Mouse (Mus musculus): ENCODE results near the gene Treml1. TPM values are rescaled to one million over a fixed set of nuclear protein-coding genes. Genes with fewer than 3 reads are reported as not detected.

Treml1 gene
- total and polyA plus RNA-seq, 3 experiments = 0.96 to 1.7 TPM; not detected in 1

DNA sequence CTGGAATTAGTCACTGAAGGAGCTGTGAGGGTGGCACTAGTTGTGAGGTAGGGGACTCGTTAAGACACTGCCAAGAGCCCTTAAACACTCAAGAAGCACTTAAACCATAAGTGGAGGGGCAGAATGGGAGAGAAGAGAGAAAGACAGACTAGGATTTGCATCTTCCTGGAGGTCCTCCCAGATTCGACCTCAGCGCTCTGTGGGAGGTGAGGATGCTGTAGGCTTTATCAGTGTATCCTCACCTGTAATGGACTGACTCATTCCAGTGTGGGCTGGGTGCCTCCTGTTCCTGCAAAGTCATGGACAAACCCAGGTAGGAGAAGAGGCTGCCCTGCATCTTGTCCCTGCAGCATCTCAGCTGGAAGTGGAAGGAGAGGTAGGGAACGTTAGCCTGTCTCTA is 12.9 kb upstream of the Treml1 start:
- DNase-seq (ENCODE audit: low read depth, low spot score) = no peak

DNA sequence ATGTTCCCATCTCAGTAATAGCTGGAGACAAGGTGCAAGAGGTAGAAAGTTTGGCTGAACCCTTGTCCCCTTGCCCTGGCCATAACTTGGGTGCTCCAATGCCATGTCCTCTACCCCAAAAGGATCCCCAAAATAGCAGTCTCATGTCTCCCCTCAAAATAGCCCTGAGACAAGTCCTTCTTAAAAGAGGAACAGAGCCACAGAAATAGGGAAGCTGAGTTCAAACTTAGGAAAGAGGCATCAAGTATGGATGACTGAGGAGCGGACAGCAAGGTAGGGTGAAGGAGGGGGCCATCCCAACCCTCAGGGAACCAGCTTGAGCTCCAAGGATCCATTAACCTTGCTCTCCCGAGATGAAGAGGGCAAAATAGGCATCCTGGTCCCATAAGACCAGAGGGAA is 12.4 kb upstream of the Treml1 start:
- peaks cover 0 to 7% of the 10 kb centered on the region in 2 experiments; a peak in 2 of 4 replicates for H3K4me1 ChIP-seq (ENCODE audit: control insufficient read depth in 1 of 2, insufficient read depth in 2 of 2, low read length in 2 of 2)
- peaks cover 0 to 1% of the 10 kb centered on the region in 2 experiments; a peak in 2 of 4 replicates for H3K36me3 ChIP-seq (ENCODE audit: control insufficient read depth in 1 of 2, insufficient read depth in 2 of 2, low read length in 2 of 2)
- H3K4me3 ChIP-seq (ENCODE audit: control insufficient read depth in 1 of 2, insufficient read depth in 1 of 2, low read depth in 2 of 2, low read length in 2 of 2) = no peak overlapping the region
- H3K27ac ChIP-seq (ENCODE audit: control insufficient read depth, low read depth, low read length) = no peak overlapping the region
- no peaks in the 10 kb centered on the region for H3K9me3 ChIP-seq (replicated peaks; ENCODE audit: insufficient read depth, low read length)
- no peaks in the 10 kb centered on the region for H3K27me3 ChIP-seq (ENCODE audit: control insufficient read depth in 1 of 2, insufficient read depth in 2 of 2, low read length in 2 of 2)
- DNase-seq (ENCODE audit: low read depth, low spot score) = peak; percentile 61
- no peak overlapping the region for H3K9ac ChIP-seq (ENCODE audit: control insufficient read depth, low read depth, low read length, poor library complexity, severe bottlenecking)
- no peak for TF ChIP-seq NELFE (IDR thresholded peaks at IDR 0.05; ENCODE audit: low read depth, low read length)
- TF ChIP-seq EP300 (IDR thresholded peaks at IDR 0.05; ENCODE audit: low read depth in 1 of 2, low read length in 2 of 2) = 0 out of 4 replicates have a peak, but pooled peaks of 1 of the 2 experiments have one; percentile 16
- TF ChIP-seq RAD21 (IDR thresholded peaks at IDR 0.05; ENCODE audit: low read depth, low read length) = no peak
- no peak for TF ChIP-seq TAL1 (IDR thresholded peaks at IDR 0.05; ENCODE audit: low read length)
- no peak for TF ChIP-seq POLR2A (IDR thresholded peaks at IDR 0.05; ENCODE audit: control insufficient read depth in 1 of 2, insufficient read depth in 1 of 2, low read depth in 1 of 2, low read length in 2 of 2, poor library complexity in 1 of 2)
- TF ChIP-seq NRF1 (IDR thresholded peaks at IDR 0.05; ENCODE audit: insufficient read depth, low read depth, low read length, poor library complexity, severe bottlenecking) = no peak
- no peaks in the 10 kb centered on the region for H3K79me2 ChIP-seq (ENCODE audit: control insufficient read depth, insufficient read depth, low read length, poor library complexity)

More for the DNA sequence above, 12.9 kb upstream of the Treml1 start:
- no peaks in the 10 kb centered on the region for H3K79me2 ChIP-seq (ENCODE audit: control insufficient read depth, insufficient read depth, low read length, poor library complexity)
- H3K27me3 ChIP-seq (ENCODE audit: control insufficient read depth in 1 of 2, insufficient read depth in 2 of 2, low read length in 2 of 2) = no peaks in the 10 kb centered on the region
- H3K27ac ChIP-seq (ENCODE audit: control insufficient read depth, low read depth, low read length) = no peak overlapping the region
- H3K9me3 ChIP-seq (replicated peaks; ENCODE audit: insufficient read depth, low read length) = no peaks in the 10 kb centered on the region
- no peak for TF ChIP-seq TBP (IDR thresholded peaks at IDR 0.05; ENCODE audit: low read depth, low read length)
- TF ChIP-seq KAT2A (conservative IDR thresholded peaks at IDR 0.05; ENCODE audit: low read depth, low read length) = no peak
- TF ChIP-seq SIN3A (IDR thresholded peaks at IDR 0.05; ENCODE audit: low read length) = no peak
- no peak for TF ChIP-seq POLR2A (IDR thresholded peaks at IDR 0.05; ENCODE audit: control insufficient read depth in 1 of 2, insufficient read depth in 1 of 2, low read depth in 1 of 2, low read length in 2 of 2, poor library complexity in 1 of 2)
- TF ChIP-seq EP300 (IDR thresholded peaks at IDR 0.05; ENCODE audit: low read depth in 1 of 2, low read length in 2 of 2) = no peak
- no peak for TF ChIP-seq ETS1 (IDR thresholded peaks at IDR 0.05; ENCODE audit: low read depth, low read length)
- no peak for TF ChIP-seq MYC (IDR thresholded peaks at IDR 0.05; ENCODE audit: low read depth, low read length)
- no peak for TF ChIP-seq CHD2 (IDR thresholded peaks at IDR 0.05; ENCODE audit: low read length)
- no peak for TF ChIP-seq ZKSCAN1 (IDR thresholded peaks at IDR 0.05; ENCODE audit: low read depth, low read length)
- TF ChIP-seq JUND (IDR thresholded peaks at IDR 0.05; ENCODE audit: low read depth, low read length) = no peak
- no peak for TF ChIP-seq POLR2AphosphoS2 (IDR thresholded peaks at IDR 0.05; ENCODE audit: low read length)
- TF ChIP-seq MAZ (IDR thresholded peaks at IDR 0.05; ENCODE audit: low read depth, low read length) = no peak
- no peak for TF ChIP-seq NELFE (IDR thresholded peaks at IDR 0.05; ENCODE audit: low read depth, low read length)
- peaks cover 0 to 4% of the 10 kb centered on the region in 2 experiments; a peak in 2 of 4 replicates for H3K36me3 ChIP-seq (ENCODE audit: control insufficient read depth in 1 of 2, insufficient read depth in 2 of 2, low read length in 2 of 2)
- H3K4me3 ChIP-seq (ENCODE audit: control insufficient read depth in 1 of 2, insufficient read depth in 1 of 2, low read depth in 2 of 2, low read length in 2 of 2) = no peak overlapping the region
- H3K4me1 ChIP-seq (ENCODE audit: control insufficient read depth in 1 of 2, insufficient read depth in 2 of 2, low read length in 2 of 2) = peaks cover 0 to 10% of the 10 kb centered on the region in 2 experiments; a peak in 2 of 4 replicates
- no peak overlapping the region for H3K9ac ChIP-seq (ENCODE audit: control insufficient read depth, low read depth, low read length, poor library complexity, severe bottlenecking)

All from MEL (cell line).